Mouse (Mus musculus) CH12.LX (cell line): Measurements from ENCODE around the gene Ier2.

Experiments used
- CHD1 ChIP-seq: IDR thresholded peaks from 2 replicates; pipeline ENCODE4 v1.6.1; 2012; ENCODE audit warnings: low read depth, low read length, improper control_type of control experiment, inconsistent platforms
- CTCF ChIP-seq, 2 experiments: IDR thresholded peaks in 1 of 2; conservative IDR thresholded peaks in 1 of 2; 2 replicates each; pipeline ENCODE4 v1.5.1; 2011 to 2012; ENCODE audit warnings: low read depth in 2 of 2, low read length in 2 of 2, improper control_type of control experiment in 1 of 2, inconsistent platforms in 1 of 2, mild to moderate bottlenecking in 1 of 2, moderate library complexity in 1 of 2
- IRF4 ChIP-seq: IDR thresholded peaks from 2 replicates; pipeline ENCODE4 v1.6.1; 2014; ENCODE audit warnings: low read depth, mild to moderate bottlenecking, inconsistent platforms, low read length, improper control_type of control experiment
- KAT2A ChIP-seq: IDR thresholded peaks from 2 replicates; pipeline ENCODE4 v1.6.1; 2012; ENCODE audit warnings: low read length, improper control_type of control experiment, inconsistent platforms; ENCODE audit not compliant: insufficient replicate concordance
- MAZ ChIP-seq: IDR thresholded peaks from 2 replicates; pipeline ENCODE4 v1.6.1; 2012; ENCODE audit warnings: low read depth, mild to moderate bottlenecking, inconsistent platforms, low read length, improper control_type of control experiment, moderate library complexity
- NRF1 ChIP-seq: IDR thresholded peaks from 2 replicates; pipeline ENCODE4 v1.6.1; 2014; ENCODE audit warnings: low read depth, mild to moderate bottlenecking, inconsistent platforms, low read length, improper control_type of control experiment, moderate library complexity
- POLR2A ChIP-seq: IDR thresholded peaks from 2 replicates; pipeline ENCODE4 v1.6.1; 2011; ENCODE audit warnings: low read depth, mild to moderate bottlenecking, improper control_type of control experiment, low read length
- TCF12 ChIP-seq: IDR thresholded peaks from 2 replicates; pipeline ENCODE4 v1.6.1; 2014; ENCODE audit warnings: low read depth, mild to moderate bottlenecking, inconsistent platforms, low read length, improper control_type of control experiment
- USF1 ChIP-seq: IDR thresholded peaks from 2 replicates; pipeline ENCODE4 v1.6.1; 2014; ENCODE audit warnings: low read depth, mild to moderate bottlenecking, inconsistent platforms, low read length, improper control_type of control experiment

- no peak for TF ChIP-seq KAT2A
- TF ChIP-seq CTCF (conservative IDR thresholded peaks at IDR 0.05 in 1 of 2, IDR thresholded peaks at IDR 0.05 in 1 of 2; ENCODE audit: low read depth in 2 of 2, low read length in 2 of 2) = no peak
- no peak for TF ChIP-seq USF1
- TF ChIP-seq CHD1 = no peak
- TF ChIP-seq TCF12 = no peak
- no peak for TF ChIP-seq MAZ
- no peak for TF ChIP-seq POLR2A
- no peak for TF ChIP-seq IRF4
- TF ChIP-seq NRF1 = no peak
These were observed 45.6 kb downstream of the Ier2 start for GRCm38 (mm10) chr8:84617005-84617404.
